Mouse (Mus musculus) stomach, postnatal 0 days (tissue): ENCODE measurements around the gene Zfhx3.

Experiments used
- CTCF ChIP-seq: IDR thresholded peaks from 2 replicates; pipeline ENCODE4 v1.5.1; 2016; ENCODE audit warnings: antibody characterized with exemption, low read depth, mild to moderate bottlenecking, moderate library complexity
- EP300 ChIP-seq: optimal IDR thresholded peaks from 2 replicates; pipeline ENCODE3; 2016; ENCODE audit warnings: antibody characterized with exemption

DNA sequence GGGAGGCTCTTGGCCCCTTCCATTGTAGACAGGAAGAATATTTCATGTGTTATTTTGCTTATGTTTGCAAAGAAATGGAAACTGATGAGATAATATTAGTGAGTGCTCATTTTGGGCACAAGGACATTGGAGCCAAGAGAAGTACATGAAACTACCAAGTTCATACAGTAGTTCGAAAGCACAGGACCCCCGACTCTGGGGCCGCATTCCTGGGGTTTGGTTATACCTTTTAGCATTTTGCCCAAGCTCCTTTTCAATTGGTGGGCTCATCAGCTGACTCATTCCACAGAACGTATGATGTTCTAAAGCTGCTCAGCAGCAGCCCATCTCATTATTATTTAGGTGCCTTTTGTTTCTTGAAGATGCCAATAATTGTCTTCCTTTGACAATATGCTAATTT is 5.7 kb upstream of the Zfhx3 start:
- TF ChIP-seq CTCF (no peak), EP300 (no peak)
